Mouse (Mus musculus): ENCODE measurements around the gene Ccdc88c. TPM values are rescaled to one million over a fixed set of nuclear protein-coding genes. Genes with fewer than 3 reads are reported as not detected.

The Ccdc88c gene
- polyA plus RNA-seq (2015; fragmentation: Nextera tagmentation; extraction: Ambion mirVana): 5.7 and 6.0 TPM in 2 replicates

DNA sequence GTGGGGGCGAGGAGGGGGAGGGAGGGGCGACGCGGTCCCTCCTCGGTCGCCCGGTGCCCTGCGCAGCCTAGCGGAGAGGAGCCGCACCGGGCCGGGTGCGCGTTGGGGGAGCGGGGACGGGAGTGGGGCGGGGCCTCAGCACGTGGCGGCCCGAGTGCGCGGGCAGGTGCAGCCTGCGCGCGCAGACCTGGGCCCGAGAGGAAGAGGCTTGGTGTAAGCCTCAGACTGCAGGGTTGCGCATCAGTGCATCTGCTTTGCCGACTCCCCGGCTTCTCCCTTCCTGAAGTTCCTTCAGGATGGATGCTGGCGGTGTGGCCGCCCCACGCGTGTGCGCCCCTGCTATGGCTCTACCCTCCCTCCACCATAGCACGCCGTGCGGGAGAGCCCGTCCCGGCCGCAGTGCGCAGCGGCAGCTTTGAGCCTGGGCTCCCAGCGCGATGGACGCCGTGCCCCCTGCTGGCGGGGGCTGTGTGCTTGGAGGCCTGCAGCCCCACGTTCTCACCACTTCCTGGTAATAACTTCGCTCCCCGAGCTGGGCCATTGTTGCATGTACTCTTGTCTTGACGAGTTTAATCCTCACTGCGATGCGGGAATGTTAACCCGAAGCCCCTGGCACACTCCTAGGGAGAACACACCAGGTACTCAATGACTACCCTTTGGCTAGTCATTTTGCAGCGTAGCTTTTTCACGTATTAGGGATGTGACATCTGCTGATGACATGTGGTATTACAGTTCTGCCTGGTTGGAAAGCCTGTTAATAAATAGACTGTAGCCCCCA lies at the start of gene Ccdc88c:
Ccdc88c (minus strand) TSS at position 103 of the 778 bp plus-strand sequence.
- H3K4me3 ChIP-seq (ENCODE audit: low read depth, low read length): peak within 1 kb of the TSS; percentile 64
- H3K27me3 ChIP-seq (ENCODE audit: control insufficient read depth, insufficient read depth, low read length): no peaks in the 10 kb centered on the region
- ATAC-seq (ENCODE audit: low FRiP score, low TSS enrichment) (peak; percentile 89), DNase-seq (ENCODE audit: low spot score) (peak; percentile 93)
- H3K9me3 ChIP-seq (ENCODE audit: control insufficient read depth, low read length): no peaks in the 10 kb centered on the region
- H3K9ac ChIP-seq (ENCODE audit: low read length): peak within 1 kb of the TSS; percentile 71
- H3K4me2 ChIP-seq (replicated peaks; ENCODE audit: low read depth): peak within 1 kb of the TSS; percentile 94
- under 1% methylated on average over 32 of the region's 56 CpGs for WGBS
- H3K4me1 ChIP-seq (replicated peaks; ENCODE audit: control insufficient read depth, insufficient read depth): no peaks in the 10 kb centered on the region
- peak within 1 kb of the TSS; percentile 82 for H3K27ac ChIP-seq (replicated peaks)
- no peaks in the 10 kb centered on the region for H3K36me3 ChIP-seq (ENCODE audit: control insufficient read depth, insufficient read depth, low read length)
- peak; percentile 80 for TF ChIP-seq CTCF (IDR thresholded peaks at IDR 0.05; ENCODE audit: low read depth)
- no peak for TF ChIP-seq EP300 (optimal IDR thresholded peaks at IDR 0.05)

DNA sequence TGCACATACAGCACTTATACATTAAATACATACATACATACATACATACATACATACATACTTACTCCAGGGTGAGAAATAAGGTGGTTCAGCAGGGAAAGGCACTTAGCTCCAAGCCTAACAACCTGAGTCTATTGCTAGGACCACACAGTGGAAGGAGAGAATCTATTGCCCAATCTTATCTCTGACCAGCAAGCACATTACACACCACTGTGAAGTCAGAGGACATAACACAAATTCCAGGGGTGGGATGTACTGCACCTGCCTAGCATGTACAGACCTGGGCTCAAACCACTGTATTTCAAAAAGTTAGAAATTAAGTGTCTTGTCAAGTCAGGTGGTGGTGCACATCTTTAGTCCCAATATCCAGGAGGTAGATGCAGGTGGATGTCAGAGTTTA lies 49.1 kb upstream of the Ccdc88c start:
- Histone ChIP-seq H3K27me3 (ENCODE audit: control insufficient read depth, insufficient read depth, low read length) (no peaks in the 10 kb centered on the region), H3K9me3 (ENCODE audit: control insufficient read depth, low read length) (no peaks in the 10 kb centered on the region)

DNA sequence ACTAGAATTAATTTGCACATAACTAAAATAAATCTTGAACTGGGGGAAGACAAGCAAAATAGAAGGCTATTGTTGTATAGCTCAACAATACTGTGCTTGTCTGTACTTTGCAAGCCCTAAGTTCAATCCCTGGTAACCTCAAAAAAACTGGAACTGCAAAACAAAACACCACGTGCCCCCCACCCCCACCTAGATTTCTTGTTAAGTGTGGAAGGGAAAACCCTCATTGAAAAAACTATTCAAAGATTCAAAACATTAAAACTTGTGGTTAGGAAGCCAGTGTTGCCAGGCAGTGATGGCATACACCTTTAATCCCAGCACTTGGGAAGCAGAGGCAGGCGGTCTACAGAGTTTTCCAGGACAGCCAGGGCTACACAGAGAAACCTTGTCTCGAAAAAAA lies 46.6 kb upstream of the Ccdc88c start:
- Histone ChIP-seq H3K4me3 (ENCODE audit: low read depth, low read length) (no peak overlapping the region), H3K27me3 (ENCODE audit: control insufficient read depth, insufficient read depth, low read length) (no peaks in the 10 kb centered on the region), H3K4me2 (replicated peaks; ENCODE audit: low read depth) (no peak overlapping the region), H3K9me3 (ENCODE audit: control insufficient read depth, low read length) (no peaks in the 10 kb centered on the region), H3K27ac (replicated peaks) (no peak overlapping the region), H3K9ac (ENCODE audit: low read length) (no peak overlapping the region), H3K36me3 (ENCODE audit: control insufficient read depth, insufficient read depth, low read length) (0 out of 2 replicates have a peak, but pooled peaks cover 3% of the 10 kb centered on the region), H3K4me1 (replicated peaks; ENCODE audit: control insufficient read depth, insufficient read depth) (no peaks in the 10 kb centered on the region)
- no peak for TF ChIP-seq CTCF (IDR thresholded peaks at IDR 0.05; ENCODE audit: low read depth)
- no peak for TF ChIP-seq EP300 (optimal IDR thresholded peaks at IDR 0.05)
- no peak for ATAC-seq (ENCODE audit: low FRiP score, low TSS enrichment)
- no peak for DNase-seq (ENCODE audit: low spot score)
- WGBS: 83% methylated on average over 3 of the region's 3 CpGs

More for the DNA sequence above, 49.1 kb upstream of the Ccdc88c start:
- Histone ChIP-seq H3K4me3 (ENCODE audit: low read depth, low read length) (no peak overlapping the region), H3K27ac (replicated peaks) (no peak overlapping the region), H3K4me2 (replicated peaks; ENCODE audit: low read depth) (no peak overlapping the region), H3K4me1 (replicated peaks; ENCODE audit: control insufficient read depth, insufficient read depth) (no peaks in the 10 kb centered on the region), H3K9ac (ENCODE audit: low read length) (no peak overlapping the region), H3K36me3 (ENCODE audit: control insufficient read depth, insufficient read depth, low read length) (0 out of 2 replicates have a peak, but pooled peaks cover 3% of the 10 kb centered on the region)
- ATAC-seq (ENCODE audit: low FRiP score, low TSS enrichment) (no peak), DNase-seq (ENCODE audit: low spot score) (no peak)
- TF ChIP-seq CTCF (IDR thresholded peaks at IDR 0.05; ENCODE audit: low read depth): no peak
- no peak for TF ChIP-seq EP300 (optimal IDR thresholded peaks at IDR 0.05)

DNA sequence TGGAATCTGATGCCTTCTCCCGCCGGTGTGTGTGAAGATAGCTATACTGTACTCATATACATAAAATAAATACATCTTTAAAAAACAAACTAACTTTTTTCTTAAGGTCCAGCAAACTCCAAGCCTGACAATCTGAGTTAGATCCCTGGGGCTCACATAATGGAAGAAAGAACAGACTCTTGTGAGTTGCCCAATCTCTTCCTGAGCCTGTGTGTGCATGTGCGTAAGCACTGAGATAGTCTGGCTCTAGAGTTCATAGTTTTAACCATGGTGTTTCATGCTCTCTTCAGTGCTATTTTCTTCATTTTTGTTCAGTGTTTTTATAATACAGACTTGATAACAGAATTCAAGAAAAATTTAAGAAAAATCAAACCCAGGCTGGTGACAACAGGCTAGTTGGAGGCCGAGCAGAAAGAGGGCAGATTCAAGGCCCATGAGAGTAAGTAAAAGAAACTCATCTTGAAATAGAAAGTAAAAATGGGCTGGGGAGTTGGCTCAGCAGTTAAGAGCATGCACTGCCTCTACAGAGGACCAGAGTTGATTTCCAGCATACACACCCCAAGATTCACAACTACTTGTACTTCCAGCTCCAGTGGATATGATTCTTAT lies 46.1 kb upstream of the Ccdc88c start:
- Histone ChIP-seq H3K27me3 (ENCODE audit: control insufficient read depth, insufficient read depth, low read length) (no peaks in the 10 kb centered on the region), H3K4me3 (ENCODE audit: low read depth, low read length) (no peak overlapping the region), H3K27ac (replicated peaks) (no peak overlapping the region), H3K9me3 (ENCODE audit: control insufficient read depth, low read length) (no peaks in the 10 kb centered on the region), H3K4me2 (replicated peaks; ENCODE audit: low read depth) (no peak overlapping the region), H3K4me1 (replicated peaks; ENCODE audit: control insufficient read depth, insufficient read depth) (no peaks in the 10 kb centered on the region), H3K36me3 (ENCODE audit: control insufficient read depth, insufficient read depth, low read length) (0 out of 2 replicates have a peak, but pooled peaks cover 3% of the 10 kb centered on the region), H3K9ac (ENCODE audit: low read length) (no peak overlapping the region)
- no peak for DNase-seq (ENCODE audit: low spot score)
- TF ChIP-seq CTCF (IDR thresholded peaks at IDR 0.05; ENCODE audit: low read depth) (no peak), EP300 (optimal IDR thresholded peaks at IDR 0.05) (no peak)
- ATAC-seq (ENCODE audit: low FRiP score, low TSS enrichment): no peak
- 76% methylated on average over 4 of the region's 4 CpGs for WGBS

DNA sequence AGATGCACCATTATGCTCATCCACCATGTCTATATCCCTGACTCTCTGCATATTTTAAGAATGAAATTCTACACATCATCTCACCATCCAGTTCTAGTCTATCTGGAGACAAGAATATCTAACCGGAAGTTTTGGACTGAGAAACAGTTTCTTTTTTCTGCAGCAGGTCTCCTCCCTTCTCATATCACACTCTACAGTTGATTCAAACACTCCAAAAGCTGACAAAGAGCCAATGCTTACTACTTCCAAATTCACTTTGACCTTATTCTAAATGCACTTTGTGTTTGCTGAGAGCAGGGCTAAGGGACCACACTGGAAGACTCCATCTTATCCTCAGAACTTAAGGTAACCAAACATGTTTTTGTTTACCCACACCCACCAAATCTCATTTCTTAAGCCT lies 41.0 kb upstream of the Ccdc88c start:
- no peaks in the 10 kb centered on the region for H3K9me3 ChIP-seq (ENCODE audit: control insufficient read depth, low read length)
- no peak for DNase-seq (ENCODE audit: low spot score)
- no peaks in the 10 kb centered on the region for H3K36me3 ChIP-seq (ENCODE audit: control insufficient read depth, insufficient read depth, low read length)
- H3K4me3 ChIP-seq (ENCODE audit: low read depth, low read length): no peak overlapping the region
- H3K4me2 ChIP-seq (replicated peaks; ENCODE audit: low read depth): no peak overlapping the region
- WGBS: 68% methylated on average over 1 of the region's 1 CpGs
- H3K9ac ChIP-seq (ENCODE audit: low read length): no peak overlapping the region
- H3K27me3 ChIP-seq (ENCODE audit: control insufficient read depth, insufficient read depth, low read length): no peaks in the 10 kb centered on the region
- H3K4me1 ChIP-seq (replicated peaks; ENCODE audit: control insufficient read depth, insufficient read depth): no peaks in the 10 kb centered on the region
- ATAC-seq (ENCODE audit: low FRiP score, low TSS enrichment): no peak
- H3K27ac ChIP-seq (replicated peaks): no peak overlapping the region
- TF ChIP-seq CTCF (IDR thresholded peaks at IDR 0.05; ENCODE audit: low read depth): no peak
- TF ChIP-seq EP300 (optimal IDR thresholded peaks at IDR 0.05): no peak

DNA sequence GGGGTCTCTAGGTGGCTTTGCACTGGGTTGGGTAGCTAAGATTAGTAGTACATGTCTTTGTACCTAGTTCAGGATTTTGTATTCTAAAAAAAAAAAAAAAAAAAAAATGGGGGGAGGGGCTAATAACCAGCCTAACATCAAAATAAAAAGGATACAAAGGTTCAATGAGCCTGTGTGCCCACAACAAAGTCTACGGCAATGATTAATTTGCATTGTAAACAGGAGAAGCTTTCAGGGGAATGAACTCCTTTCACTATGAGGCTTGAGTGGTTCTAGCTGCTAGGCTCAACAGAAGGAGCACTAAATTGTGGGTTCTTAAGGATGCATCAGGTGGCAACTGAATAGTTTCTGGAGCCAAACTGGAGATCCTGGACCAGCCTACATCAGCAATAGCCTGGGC lies 37.5 kb upstream of the Ccdc88c start:
- TF ChIP-seq CTCF (IDR thresholded peaks at IDR 0.05; ENCODE audit: low read depth): no peak
- TF ChIP-seq EP300 (optimal IDR thresholded peaks at IDR 0.05): no peak
- ATAC-seq (ENCODE audit: low FRiP score, low TSS enrichment): no peak
- Histone ChIP-seq H3K9ac (ENCODE audit: low read length) (no peak overlapping the region), H3K9me3 (ENCODE audit: control insufficient read depth, low read length) (no peaks in the 10 kb centered on the region), H3K36me3 (ENCODE audit: control insufficient read depth, insufficient read depth, low read length) (no peaks in the 10 kb centered on the region), H3K4me3 (ENCODE audit: low read depth, low read length) (no peak overlapping the region), H3K4me2 (replicated peaks; ENCODE audit: low read depth) (no peak overlapping the region), H3K4me1 (replicated peaks; ENCODE audit: control insufficient read depth, insufficient read depth) (no peaks in the 10 kb centered on the region), H3K27ac (replicated peaks) (no peak overlapping the region), H3K27me3 (ENCODE audit: control insufficient read depth, insufficient read depth, low read length) (no peaks in the 10 kb centered on the region)
- 88% methylated on average over 1 of the region's 1 CpGs for WGBS
- DNase-seq (ENCODE audit: low spot score): no peak

Data from stomach, postnatal 0 days (tissue).